Mouse (Mus musculus): ENCODE measurements around the gene Ube2v1. TPM values are rescaled to one million over a fixed set of nuclear protein-coding genes. Genes with fewer than 3 reads are reported as not detected.
"Not testable (repeated sequence)": the region's sequence is repeated elsewhere in the genome, so short reads cannot be mapped to it uniquely, and the experiment has no call there.

The Ube2v1 gene
- polyA plus RNA-seq, 1 experiment: 135 TPM

DNA sequence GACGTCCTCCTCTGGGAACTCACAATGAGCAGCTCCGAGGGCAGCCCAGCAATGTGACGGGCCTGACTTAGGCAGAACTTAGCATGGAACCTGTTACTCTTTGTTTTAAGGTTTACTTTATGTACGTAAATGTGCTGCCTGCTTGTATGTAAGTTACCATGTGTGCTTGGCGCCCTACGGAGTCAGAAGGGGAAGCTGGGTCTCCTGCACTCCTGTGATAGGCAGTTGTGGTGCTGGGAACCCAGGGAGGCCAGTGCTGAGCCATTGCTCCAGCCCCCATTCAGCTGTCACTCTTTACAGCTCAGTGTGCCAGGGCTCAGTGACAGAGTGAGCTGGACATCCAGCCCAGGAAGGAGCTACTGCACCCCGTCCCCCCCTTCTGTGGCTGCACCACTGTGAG lies 4.9 kb downstream of the Ube2v1 start:
- WGBS: 85% methylated on average over 7 of the region's 7 CpGs
- TF ChIP-seq CTCF (IDR thresholded peaks at IDR 0.05; ENCODE audit: insufficient read depth, low read length) (no peak), POLR2A (IDR thresholded peaks at IDR 0.05; ENCODE audit: borderline replicate concordance, extremely low read depth, low read depth, low read length) (no peak)
- peaks cover 37% of the 10 kb centered on the region for H3K4me1 ChIP-seq (ENCODE audit: control insufficient read depth, insufficient read depth, low read length)
- DNase-seq: no peak
- no peak overlapping the region for H3K4me3 ChIP-seq (replicated peaks; ENCODE audit: extremely low read depth, low read depth, low read length)

DNA sequence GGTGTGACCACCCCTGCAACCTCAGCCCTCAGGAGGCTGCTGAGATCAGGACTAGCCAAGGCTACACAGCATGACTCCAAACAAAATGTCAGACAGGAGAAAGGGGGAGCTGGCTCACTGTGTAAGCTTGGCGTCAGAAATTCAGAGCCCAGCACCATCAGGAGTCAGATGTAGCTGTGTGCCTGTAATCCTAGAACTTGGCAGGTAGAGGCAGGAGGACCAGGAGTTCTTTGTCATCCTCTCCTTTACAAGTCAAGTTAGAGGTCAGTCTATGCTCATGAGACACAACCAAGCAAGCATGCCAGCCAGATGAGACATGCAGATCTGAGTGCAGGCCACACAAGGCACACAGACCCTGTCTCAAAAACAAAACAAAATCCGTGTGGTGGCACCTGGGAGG lies 6.2 kb downstream of the Ube2v1 start:
- 42% methylated on average over 2 of the region's 2 CpGs for WGBS
- TF ChIP-seq POLR2A (IDR thresholded peaks at IDR 0.05; ENCODE audit: borderline replicate concordance, extremely low read depth, low read depth, low read length): no peak
- TF ChIP-seq CTCF (IDR thresholded peaks at IDR 0.05; ENCODE audit: insufficient read depth, low read length): no peak

GRCm38 (mm10) chr2:167624368-167625075 lies 7.4 kb downstream of the Ube2v1 start:
- WGBS: 76% methylated on average over 5 of the region's 6 CpGs
- TF ChIP-seq POLR2A (IDR thresholded peaks at IDR 0.05; ENCODE audit: borderline replicate concordance, extremely low read depth, low read depth, low read length): no peak
- TF ChIP-seq CTCF (IDR thresholded peaks at IDR 0.05; ENCODE audit: insufficient read depth, low read length): no peak
- Histone ChIP-seq H3K4me3 (replicated peaks; ENCODE audit: extremely low read depth, low read depth, low read length) (no peak overlapping the region), H3K4me1 (ENCODE audit: control insufficient read depth, insufficient read depth, low read length) (peaks cover 33% of the 10 kb centered on the region)
- DNase-seq: no peak

More for the DNA sequence above, 6.2 kb downstream of the Ube2v1 start:
- peaks cover 44% of the 10 kb centered on the region for H3K4me1 ChIP-seq (ENCODE audit: control insufficient read depth, insufficient read depth, low read length)
- no peak for DNase-seq
- H3K4me3 ChIP-seq (replicated peaks; ENCODE audit: extremely low read depth, low read depth, low read length): no peak overlapping the region

- H3K4me1 ChIP-seq (ENCODE audit: control insufficient read depth, insufficient read depth, low read length): peaks cover 23% of the 10 kb centered on the region
- no peak for DNase-seq
- WGBS: 44% methylated on average over 5 of the region's 5 CpGs
- TF ChIP-seq CTCF (IDR thresholded peaks at IDR 0.05; ENCODE audit: insufficient read depth, low read length) (no peak), POLR2A (IDR thresholded peaks at IDR 0.05; ENCODE audit: borderline replicate concordance, extremely low read depth, low read depth, low read length) (no peak)
- no peak overlapping the region for H3K4me3 ChIP-seq (replicated peaks; ENCODE audit: extremely low read depth, low read depth, low read length)
These were observed 8.9 kb downstream of the Ube2v1 start for GRCm38 (mm10) chr2:167622965-167623364.

GRCm38 (mm10) chr2:167622352-167622751 lies 9.5 kb downstream of the Ube2v1 start:
- DNase-seq: no peak
- Histone ChIP-seq H3K4me1 (ENCODE audit: control insufficient read depth, insufficient read depth, low read length) (peaks cover 23% of the 10 kb centered on the region), H3K4me3 (replicated peaks; ENCODE audit: extremely low read depth, low read depth, low read length) (no peak overlapping the region)
- no peak for TF ChIP-seq POLR2A (IDR thresholded peaks at IDR 0.05; ENCODE audit: borderline replicate concordance, extremely low read depth, low read depth, low read length)
- no peak for TF ChIP-seq CTCF (IDR thresholded peaks at IDR 0.05; ENCODE audit: insufficient read depth, low read length)
- WGBS: 30% methylated on average over 13 of the region's 13 CpGs

GRCm38 (mm10) chr2:167621255-167622087 lies 10.4 kb downstream of the Ube2v1 start:
- no peak for TF ChIP-seq POLR2A (IDR thresholded peaks at IDR 0.05; ENCODE audit: borderline replicate concordance, extremely low read depth, low read depth, low read length)
- TF ChIP-seq CTCF (IDR thresholded peaks at IDR 0.05; ENCODE audit: insufficient read depth, low read length): no peak
- 51% methylated on average over 9 of the region's 9 CpGs for WGBS
- H3K4me3 ChIP-seq (replicated peaks; ENCODE audit: extremely low read depth, low read depth, low read length): no peak overlapping the region
- peaks cover 21% of the 10 kb centered on the region for H3K4me1 ChIP-seq (ENCODE audit: control insufficient read depth, insufficient read depth, low read length)
- no peak for DNase-seq

- H3K4me1 ChIP-seq (ENCODE audit: control insufficient read depth, insufficient read depth, low read length): peaks cover 15% of the 10 kb centered on the region
- no peak overlapping the region for H3K4me3 ChIP-seq (replicated peaks; ENCODE audit: extremely low read depth, low read depth, low read length)
- 72% methylated on average over 4 of the region's 4 CpGs for WGBS
- TF ChIP-seq CTCF (IDR thresholded peaks at IDR 0.05; ENCODE audit: insufficient read depth, low read length) (no peak), POLR2A (IDR thresholded peaks at IDR 0.05; ENCODE audit: borderline replicate concordance, extremely low read depth, low read depth, low read length) (no peak)
- no peak for DNase-seq
These were observed 14.4 kb downstream of the Ube2v1 start for GRCm38 (mm10) chr2:167617472-167617871.

DNA sequence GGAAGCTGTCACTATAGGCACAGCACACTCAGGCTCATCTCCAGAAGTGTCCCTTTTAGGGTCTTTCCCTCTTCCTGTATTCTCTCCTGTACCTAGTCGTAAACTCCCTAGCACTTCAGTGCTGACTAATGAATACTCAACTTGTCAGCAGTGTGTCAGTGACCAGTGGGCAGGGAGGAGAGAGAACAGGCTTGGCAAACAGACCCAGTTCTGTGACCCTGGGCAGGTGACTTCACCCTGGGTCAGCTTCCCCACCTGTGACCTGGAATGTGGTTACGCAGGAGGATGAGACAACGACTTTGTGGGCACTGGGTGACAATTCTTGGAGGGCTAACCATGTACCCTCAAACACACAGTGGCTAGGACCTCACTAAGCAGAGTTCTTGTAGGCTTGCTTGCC lies 14.9 kb downstream of the Ube2v1 start:
- TF ChIP-seq CTCF (IDR thresholded peaks at IDR 0.05; ENCODE audit: insufficient read depth, low read length) (no peak), POLR2A (IDR thresholded peaks at IDR 0.05; ENCODE audit: borderline replicate concordance, extremely low read depth, low read depth, low read length) (no peak)
- no peak for DNase-seq
- Histone ChIP-seq H3K4me1 (ENCODE audit: control insufficient read depth, insufficient read depth, low read length) (peaks cover 11% of the 10 kb centered on the region), H3K4me3 (replicated peaks; ENCODE audit: extremely low read depth, low read depth, low read length) (no peak overlapping the region)
- 76% methylated on average over 3 of the region's 3 CpGs for WGBS

DNA sequence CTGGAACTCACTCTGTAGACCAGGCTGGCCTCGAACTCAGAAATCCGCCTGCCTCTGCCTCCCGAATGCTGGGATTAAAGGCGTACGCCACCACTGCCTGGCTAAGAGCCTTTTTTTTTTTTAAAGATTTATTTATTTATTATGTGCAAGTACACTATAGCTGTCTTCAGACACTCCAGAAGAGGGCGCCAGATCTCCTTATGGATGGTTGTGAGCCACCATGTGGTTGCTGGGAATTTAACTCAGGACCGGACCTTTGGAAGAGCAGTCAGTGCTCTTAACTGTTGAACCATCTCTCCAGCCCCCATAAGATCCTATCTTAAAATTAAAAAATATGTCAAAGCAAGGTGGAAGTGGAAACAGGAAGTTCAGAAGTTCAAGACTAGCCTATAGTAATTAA lies 18.6 kb downstream of the Ube2v1 start:
- H3K4me1 ChIP-seq (ENCODE audit: control insufficient read depth, insufficient read depth, low read length); H3K4me3 ChIP-seq (replicated peaks; ENCODE audit: extremely low read depth, low read depth, low read length); DNase-seq: not testable (repeated sequence)
- 97% methylated on average over 7 of the region's 7 CpGs for WGBS

- TF ChIP-seq CTCF (IDR thresholded peaks at IDR 0.05; ENCODE audit: insufficient read depth, low read length): no peak
- TF ChIP-seq POLR2A (IDR thresholded peaks at IDR 0.05; ENCODE audit: borderline replicate concordance, extremely low read depth, low read depth, low read length): no peak
- 88% methylated on average over 14 of the region's 14 CpGs for WGBS
These were observed 19.8 kb downstream of the Ube2v1 start for GRCm38 (mm10) chr2:167612122-167612521.

More at GRCm38 (mm10) chr2:167612122-167612521, 19.8 kb downstream of the Ube2v1 start:
- DNase-seq: no peak
- no peak overlapping the region for H3K4me3 ChIP-seq (replicated peaks; ENCODE audit: extremely low read depth, low read depth, low read length)
- H3K4me1 ChIP-seq (ENCODE audit: control insufficient read depth, insufficient read depth, low read length): no peaks in the 10 kb centered on the region

Measured in lung, adult 2 months (tissue).